Mouse (Mus musculus) erythroblast, embryonic 14.5 days (primary cell): ENCODE results near the gene Fbxl19.

Experiments used
- GATA1 ChIP-seq: IDR thresholded peaks from 2 replicates; pipeline ENCODE4 v1.6.1; 2012; ENCODE audit warnings: low read length, inconsistent platforms, mixed read lengths
- TAL1 ChIP-seq: IDR thresholded peaks from 3 replicates; pipeline ENCODE4 v1.6.1; 2012; ENCODE audit warnings: low read length, inconsistent platforms, mixed read lengths

- TF ChIP-seq TAL1 (no peak), GATA1 (no peak)
Observed at GRCm38 (mm10) chr7:127711031-127711430, 33.3 kb upstream of the Fbxl19 start.
